Mouse (Mus musculus): Measurements from ENCODE around the gene Ppp1r1b. TPM values are rescaled to one million over a fixed set of nuclear protein-coding genes. Genes with fewer than 3 reads are reported as not detected.
"Not testable (repeated sequence)": the region's sequence is repeated elsewhere in the genome, so short reads cannot be mapped to it uniquely, and the experiment has no call there.

The Ppp1r1b gene
- total RNA-seq, 2 experiments from 2014 or later = 1.8 to 3.0 TPM

GRCm38 (mm10) chr11:98367171-98367862 is 19.1 kb downstream of the Ppp1r1b start:
- no peak for DNase-seq
- intact Hi-C loops (cut with DNase I) = no loop called here

- intact Hi-C loops (cut with DNase I) = no loop called here
These were observed 19.6 kb downstream of the Ppp1r1b start for GRCm38 (mm10) chr11:98367863-98368186.

GRCm38 (mm10) chr11:98369337-98369736 is 21.1 kb downstream of the Ppp1r1b start:
- intact Hi-C loops (cut with DNase I) = no loop called here
- DNase-seq = no peak

More at GRCm38 (mm10) chr11:98367863-98368186, 19.6 kb downstream of the Ppp1r1b start:
- DNase-seq = no peak

GRCm38 (mm10) chr11:98370588-98370987 is 22.4 kb downstream of the Ppp1r1b start:
- intact Hi-C loops (cut with DNase I) = no loop called here
- no peak for DNase-seq

GRCm38 (mm10) chr11:98371556-98372240 is 23.5 kb downstream of the Ppp1r1b start:
- intact Hi-C loops (cut with DNase I) = loop anchor here (2.0 kb wide), 2 partner anchors 17 to 29 kb away; no protein-coding TSS in a partner anchor
- no peak for DNase-seq

- peak; percentile 63 to 83 for DNase-seq
- intact Hi-C loops (cut with DNase I) = loop anchor here (2.0 kb wide), 2 partner anchors 16 to 30 kb away; no protein-coding TSS in a partner anchor
These were observed 24.2 kb downstream of the Ppp1r1b start for GRCm38 (mm10) chr11:98372406-98372805.

GRCm38 (mm10) chr11:98373244-98373643 is 25.0 kb downstream of the Ppp1r1b start:
- intact Hi-C loops (cut with DNase I) = loop anchor here (2.0 kb wide), 2 partner anchors 16 to 30 kb away; no protein-coding TSS in a partner anchor
- DNase-seq = no peak

- peak; percentile 47 to 68 for DNase-seq
- intact Hi-C loops (cut with DNase I) = no loop called here
These were observed 26.1 kb downstream of the Ppp1r1b start for GRCm38 (mm10) chr11:98374266-98374665.

- DNase-seq = no peak
- intact Hi-C loops (cut with DNase I) = no loop called here
These were observed 28.6 kb downstream of the Ppp1r1b start for GRCm38 (mm10) chr11:98376756-98377155.

- intact Hi-C loops (cut with DNase I) = no loop called here
- peak; percentile 56 to 65 for DNase-seq
These were observed 29.6 kb downstream of the Ppp1r1b start for GRCm38 (mm10) chr11:98377787-98378186.

- DNase-seq = peak; percentile 40 to 48
- intact Hi-C loops (cut with DNase I) = no loop called here
These were observed 31.2 kb downstream of the Ppp1r1b start for GRCm38 (mm10) chr11:98379379-98379778.

GRCm38 (mm10) chr11:98380106-98380505 is 31.9 kb downstream of the Ppp1r1b start:
- DNase-seq = peak; percentile 45 to 63
- intact Hi-C loops (cut with DNase I) = no loop called here

GRCm38 (mm10) chr11:98381651-98382050 is 33.4 kb downstream of the Ppp1r1b start:
- DNase-seq = no peak

GRCm38 (mm10) chr11:98382405-98382804 is 34.2 kb downstream of the Ppp1r1b start:
- intact Hi-C loops (cut with DNase I); DNase-seq: not testable (repeated sequence)

More at GRCm38 (mm10) chr11:98381651-98382050, 33.4 kb downstream of the Ppp1r1b start:
- intact Hi-C loops (cut with DNase I) = no loop called here

- intact Hi-C loops (cut with DNase I) = no loop called here
- DNase-seq = peak; percentile 58 to 63
These were observed 35.2 kb downstream of the Ppp1r1b start, which contains the start of gene Tcap for GRCm38 (mm10) chr11:98383261-98384030. Gene Tcap, plus strand, starts transcription at chr11:98383811.

GRCm38 (mm10) chr11:98384216-98384615 is 36.0 kb downstream of the Ppp1r1b start:
- no peak for DNase-seq
- intact Hi-C loops (cut with DNase I) = no loop called here

- peak; percentile 36 to 72 for DNase-seq
- intact Hi-C loops (cut with DNase I) = no loop called here
These were observed 36.8 kb downstream of the Ppp1r1b start for GRCm38 (mm10) chr11:98384721-98385637.

- DNase-seq = no peak
- intact Hi-C loops (cut with DNase I) = no loop called here
These were observed 37.7 kb downstream of the Ppp1r1b start, which contains the start of gene Pnmt for GRCm38 (mm10) chr11:98385638-98386585. Gene Pnmt, plus strand, starts transcription at chr11:98386450.

GRCm38 (mm10) chr11:98386596-98386995 is 38.4 kb downstream of the Ppp1r1b start:
- DNase-seq = no peak
- intact Hi-C loops (cut with DNase I) = no loop called here
